Mouse (Mus musculus): ENCODE results near the gene Bcl2l11. TPM values are rescaled to one million over a fixed set of nuclear protein-coding genes. Genes with fewer than 3 reads are reported as not detected.

Gene Bcl2l11
- total and polyA plus RNA-seq, 3 experiments = 2.3 to 6.3 TPM; not detected in 1

GRCm38 (mm10) chr2:128094196-128094595, 31.6 kb upstream of the Bcl2l11 start (continued):
- no peak for TF ChIP-seq MYB (IDR thresholded peaks at IDR 0.05; ENCODE audit: low read depth, low read length)

- TF ChIP-seq GABPA (IDR thresholded peaks at IDR 0.05; ENCODE audit: low read depth, low read length) = no peak
- no peak for TF ChIP-seq MYB (IDR thresholded peaks at IDR 0.05; ENCODE audit: low read depth, low read length)
- TF ChIP-seq MYC (IDR thresholded peaks at IDR 0.05; ENCODE audit: low read depth, low read length) = no peak
- no peak for TF ChIP-seq POLR2AphosphoS5 (IDR thresholded peaks at IDR 0.05; ENCODE audit: borderline replicate concordance, low read depth, low read length)
- no peak for TF ChIP-seq GATA1 (IDR thresholded peaks at IDR 0.05; ENCODE audit: low read depth, low read length)
- TF ChIP-seq E2F4 (IDR thresholded peaks at IDR 0.05; ENCODE audit: borderline replicate concordance, low read depth, low read length) = no peak
- TF ChIP-seq CHD2 (IDR thresholded peaks at IDR 0.05; ENCODE audit: low read length) = no peak
- TF ChIP-seq TBP (IDR thresholded peaks at IDR 0.05; ENCODE audit: low read depth, low read length) = no peak
- no peak for TF ChIP-seq POLR2AphosphoS2 (IDR thresholded peaks at IDR 0.05; ENCODE audit: low read length)
- TF ChIP-seq ELF1 (IDR thresholded peaks at IDR 0.05; ENCODE audit: low read depth, low read length) = no peak
- TF ChIP-seq USF1 (IDR thresholded peaks at IDR 0.05; ENCODE audit: low read depth, low read length) = no peak
- TF ChIP-seq RAD21 (IDR thresholded peaks at IDR 0.05; ENCODE audit: low read depth, low read length) = no peak
- no peaks in the 10 kb centered on the region for H3K79me2 ChIP-seq (ENCODE audit: control insufficient read depth, insufficient read depth, low read length, poor library complexity)
- H3K9ac ChIP-seq (ENCODE audit: control insufficient read depth, low read depth, low read length, poor library complexity, severe bottlenecking) = no peak overlapping the region
- H3K4me3 ChIP-seq (ENCODE audit: control insufficient read depth in 1 of 2, insufficient read depth in 1 of 2, low read depth in 2 of 2, low read length in 2 of 2) = no peak overlapping the region
- H3K27me3 ChIP-seq (ENCODE audit: control insufficient read depth in 1 of 2, insufficient read depth in 2 of 2, low read length in 2 of 2) = no peaks in the 10 kb centered on the region
- no peak overlapping the region for H3K27ac ChIP-seq (ENCODE audit: control insufficient read depth, low read depth, low read length)
- no peaks in the 10 kb centered on the region for H3K36me3 ChIP-seq (ENCODE audit: control insufficient read depth in 1 of 2, insufficient read depth in 2 of 2, low read length in 2 of 2)
- no peaks in the 10 kb centered on the region; a peak in 1 of 4 replicates for H3K4me1 ChIP-seq (ENCODE audit: control insufficient read depth in 1 of 2, insufficient read depth in 2 of 2, low read length in 2 of 2)
- no peaks in the 10 kb centered on the region for H3K9me3 ChIP-seq (replicated peaks; ENCODE audit: insufficient read depth, low read length)
- no peak for DNase-seq (ENCODE audit: low read depth, low spot score)
These were observed 31.2 kb upstream of the Bcl2l11 start for GRCm38 (mm10) chr2:128094602-128095001.

GRCm38 (mm10) chr2:128095270-128095669, 30.6 kb upstream of the Bcl2l11 start:
- Histone ChIP-seq H3K9ac (ENCODE audit: control insufficient read depth, low read depth, low read length, poor library complexity, severe bottlenecking) (no peak overlapping the region), H3K79me2 (ENCODE audit: control insufficient read depth, insufficient read depth, low read length, poor library complexity) (no peaks in the 10 kb centered on the region), H3K9me3 (replicated peaks; ENCODE audit: insufficient read depth, low read length) (no peaks in the 10 kb centered on the region), H3K4me3 (ENCODE audit: control insufficient read depth in 1 of 2, insufficient read depth in 1 of 2, low read depth in 2 of 2, low read length in 2 of 2) (no peak overlapping the region), H3K27ac (ENCODE audit: control insufficient read depth, low read depth, low read length) (no peak overlapping the region), H3K27me3 (ENCODE audit: control insufficient read depth in 1 of 2, insufficient read depth in 2 of 2, low read length in 2 of 2) (no peaks in the 10 kb centered on the region), H3K4me1 (ENCODE audit: control insufficient read depth in 1 of 2, insufficient read depth in 2 of 2, low read length in 2 of 2) (no peaks in the 10 kb centered on the region; a peak in 1 of 4 replicates), H3K36me3 (ENCODE audit: control insufficient read depth in 1 of 2, insufficient read depth in 2 of 2, low read length in 2 of 2) (no peaks in the 10 kb centered on the region)
- DNase-seq (ENCODE audit: low read depth, low spot score) = no peak
- TF ChIP-seq MAZ (IDR thresholded peaks at IDR 0.05; ENCODE audit: low read depth, low read length) (no peak), RAD21 (IDR thresholded peaks at IDR 0.05; ENCODE audit: low read depth, low read length) (no peak), CTCF (IDR thresholded peaks at IDR 0.05 in 2 of 3, conservative IDR thresholded peaks at IDR 0.05 in 1 of 3; ENCODE audit: control insufficient read depth in 1 of 3, insufficient read depth in 1 of 3, low read depth in 2 of 3, low read length in 3 of 3, poor library complexity in 1 of 3, severe bottlenecking in 1 of 3) (no peak), E2F4 (IDR thresholded peaks at IDR 0.05; ENCODE audit: borderline replicate concordance, low read depth, low read length) (no peak), KAT2A (conservative IDR thresholded peaks at IDR 0.05; ENCODE audit: low read depth, low read length) (no peak), CHD2 (IDR thresholded peaks at IDR 0.05; ENCODE audit: low read length) (no peak), ZMIZ1 (IDR thresholded peaks at IDR 0.05; ENCODE audit: low read depth, low read length) (no peak), SMC3 (IDR thresholded peaks at IDR 0.05; ENCODE audit: low read depth, low read length) (no peak), MYC (IDR thresholded peaks at IDR 0.05; ENCODE audit: low read depth, low read length) (no peak), UBTF (IDR thresholded peaks at IDR 0.05; ENCODE audit: borderline replicate concordance, insufficient read depth, low read depth, low read length) (no peak), POLR2AphosphoS5 (IDR thresholded peaks at IDR 0.05; ENCODE audit: borderline replicate concordance, low read depth, low read length) (no peak), MYB (IDR thresholded peaks at IDR 0.05; ENCODE audit: low read depth, low read length) (no peak), TCF12 (IDR thresholded peaks at IDR 0.05; ENCODE audit: low read depth, low read length) (no peak), NRF1 (IDR thresholded peaks at IDR 0.05; ENCODE audit: insufficient read depth, low read depth, low read length, poor library complexity, severe bottlenecking) (no peak), TAL1 (IDR thresholded peaks at IDR 0.05; ENCODE audit: low read length) (no peak), MAX (IDR thresholded peaks at IDR 0.05; ENCODE audit: low read length) (no peak), GATA1 (IDR thresholded peaks at IDR 0.05; ENCODE audit: low read depth, low read length) (no peak), SIN3A (IDR thresholded peaks at IDR 0.05; ENCODE audit: low read length) (no peak), POLR2AphosphoS2 (IDR thresholded peaks at IDR 0.05; ENCODE audit: low read length) (no peak)
